18 mouse cellular contexts compared by ENCODE assay signal in the genomic region with DNA sequence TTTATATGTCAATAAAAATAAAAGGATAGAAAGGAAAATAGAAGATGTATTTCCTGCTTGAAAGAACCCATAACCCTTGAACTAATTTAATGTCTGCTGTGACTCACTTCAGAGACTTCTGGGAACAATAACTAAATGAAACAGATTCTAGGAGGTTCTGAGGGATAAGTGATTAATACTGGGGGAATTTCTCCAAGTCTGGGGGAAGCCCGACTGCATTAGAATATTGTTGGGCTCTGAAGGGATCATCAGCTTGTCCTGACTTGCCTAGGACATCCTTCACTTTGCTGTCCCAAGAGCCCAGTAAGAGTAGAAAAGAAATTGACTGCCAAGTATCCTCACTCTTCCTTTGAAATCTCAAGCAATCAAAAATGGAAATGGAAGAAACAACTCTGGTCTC. TPM values are rescaled to one million over a fixed set of nuclear protein-coding genes. Genes with fewer than 3 reads are reported as not detected.
DNase-seq lines count a peak whose midpoint lies in the region; ATAC-seq and TF ChIP-seq lines count a peak whose summit lies in the region.
"Had no signal": no experiment of that assay in that cellular context is flagged by ENCODE, and none has a peak within 500 bp of the region (broad histone marks: within the 10 kb centered on the region; RNA-seq: fewer than 3 reads in every experiment).

No protein-coding gene starts in this region.

- no peak overlapping the region for H3K4me3 ChIP-seq in liver, postnatal 0 days (ENCODE audit: low read depth, low read length)
- H3K4me3 ChIP-seq in myocyte = no peak overlapping the region
- H3K4me3 ChIP-seq: hindbrain, embryonic 13.5 days; left cerebral cortex, adult 2 months; limb, embryonic 13.5 days; lung, embryonic 15.5 days; midbrain, embryonic 10.5 days; neural tube, embryonic 15.5 days had no signal

- 0 out of 2 replicates have a peak, but pooled peaks cover 4% of the 10 kb centered on the region for H3K4me1 ChIP-seq in liver, postnatal 0 days (ENCODE audit: insufficient read depth)
- H3K4me1 ChIP-seq: hindbrain, embryonic 13.5 days; limb, embryonic 13.5 days; lung, embryonic 15.5 days; midbrain, embryonic 10.5 days; neural tube, embryonic 15.5 days had no signal

- no peak for TF ChIP-seq EP300 in liver, postnatal 0 days (IDR thresholded peaks at IDR 0.05; ENCODE audit: low read depth)

- no peak for TF ChIP-seq POLR2A in myocyte (IDR thresholded peaks at IDR 0.05; ENCODE audit: insufficient read length, low read depth)

- H3K9me3 ChIP-seq in liver, postnatal 0 days (ENCODE audit: low read length) = 0 out of 2 replicates have a peak, but pooled peaks cover 3% of the 10 kb centered on the region
- H3K9me3 ChIP-seq: hindbrain, embryonic 13.5 days; limb, embryonic 13.5 days; lung, embryonic 15.5 days; neural tube, embryonic 15.5 days had no signal

- H3K27me3 ChIP-seq in liver, postnatal 0 days (ENCODE audit: insufficient read depth, low read length) = no peaks in the 10 kb centered on the region
- H3K27me3 ChIP-seq in myocyte (ENCODE audit: control insufficient read depth, insufficient read depth, insufficient read length) = no peaks in the 10 kb centered on the region
- H3K27me3 ChIP-seq: hindbrain, embryonic 13.5 days; limb, embryonic 13.5 days; lung, embryonic 15.5 days; neural tube, embryonic 15.5 days had no signal

- no peak for TF ChIP-seq CTCF in liver, postnatal 0 days (IDR thresholded peaks at IDR 0.05; ENCODE audit: low read depth)

- H3K36me3 ChIP-seq in liver, postnatal 0 days (replicated peaks; ENCODE audit: insufficient read depth, low read length) = no peaks in the 10 kb centered on the region
- H3K36me3 ChIP-seq in myocyte (ENCODE audit: control insufficient read depth, insufficient read depth) = no peaks in the 10 kb centered on the region
- H3K36me3 ChIP-seq: hindbrain, embryonic 13.5 days; limb, embryonic 13.5 days; lung, embryonic 15.5 days; midbrain, embryonic 10.5 days; neural tube, embryonic 15.5 days had no signal

- DNase-seq in heart, adult 11 months = peak; percentile 94
- DNase-seq in heart, postnatal 14 days = no peak
- DNase-seq in liver, postnatal 0 days = no peak
- no peak for DNase-seq in liver
- DNase-seq in Muller cell, postnatal 12 days (ENCODE audit: inconsistent ontology term) = peak; percentile 91
- no peak for DNase-seq in adrenal gland, adult 8-10 months
- DNase-seq: adrenal gland, postnatal 14 days; cerebellum, adult 9-11 months; kidney, postnatal 10 days; right cerebral cortex, postnatal 4 days had no signal

- no peak overlapping the region for H3K9ac ChIP-seq in liver, postnatal 0 days (replicated peaks)
- H3K9ac ChIP-seq: hindbrain, embryonic 13.5 days; limb, embryonic 13.5 days; lung, embryonic 15.5 days; neural tube, embryonic 15.5 days had no signal

- WGBS in liver, postnatal 0 days (ENCODE audit: insufficient replicate concordance) = 54% methylated on average over 1 of the region's 1 CpGs

- H3K4me2 ChIP-seq in liver, postnatal 0 days (ENCODE audit: low read depth, low read length) = no peak overlapping the region
- peak overlapping the region; percentile 13 for H3K4me2 ChIP-seq in myocyte (ENCODE audit: low read depth)
- H3K4me2 ChIP-seq: hindbrain, embryonic 13.5 days; limb, embryonic 13.5 days; lung, embryonic 15.5 days; neural tube, embryonic 15.5 days had no signal

- 0 out of 2 replicates have a peak overlapping the region, but pooled peaks have one; percentile 12 for H3K27ac ChIP-seq in liver, postnatal 0 days (ENCODE audit: low read depth)
- H3K27ac ChIP-seq: hindbrain, embryonic 13.5 days; left cerebral cortex, adult 2 months; limb, embryonic 13.5 days; lung, embryonic 15.5 days; midbrain, embryonic 10.5 days; neural tube, embryonic 15.5 days had no signal

- no peaks in the 10 kb centered on the region for H3K79me2 ChIP-seq in myocyte (ENCODE audit: control insufficient read depth, insufficient read depth)

- H3ac ChIP-seq in myocyte (ENCODE audit: control insufficient read depth, insufficient read length) = no peak overlapping the region

- intact Hi-C loops in heart, postnatal 14 days (cut with DNase I) = no loop called here

- no peak for ATAC-seq in liver, postnatal 0 days
- ATAC-seq: intestine, embryonic 16.5 days had no signal

TF ChIP-seq in myocyte, 11 proteins besides CTCF, POLR2A, EP300 and RAD21:
- TF ChIP-seq MYOD1 (IDR thresholded peaks at IDR 0.05; ENCODE audit: control insufficient read depth in 1 of 3, insufficient read length in 2 of 3, low read depth in 2 of 3) (no peak), REST (IDR thresholded peaks at IDR 0.05; ENCODE audit: insufficient read depth, insufficient read length) (no peak), SRF (IDR thresholded peaks at IDR 0.05; ENCODE audit: control insufficient read depth, insufficient read length, low read depth) (no peak), USF1 (IDR thresholded peaks at IDR 0.05; ENCODE audit: low read depth) (no peak), MAX (IDR thresholded peaks at IDR 0.05; ENCODE audit: low read depth) (no peak), MYOG (IDR thresholded peaks at IDR 0.05; ENCODE audit: control insufficient read depth in 1 of 3, insufficient read depth in 1 of 3, insufficient read length in 2 of 3, low read depth in 2 of 3) (no peak)

RNA-seq across cellular contexts. Expression of gene Cep78, which starts 31.4 kb away (rescaled TPM):
- 1 to 10 TPM; 3.2 to 3.7 TPM for total RNA-seq in heart, postnatal 14 days (2021)
- polyA plus RNA-seq in liver, postnatal 0 days (2015; fragmentation: Nextera tagmentation; extraction: Ambion mirVana) = 3.8 and 4.8 TPM in 2 replicates
- polyA plus RNA-seq in myocyte (2012; fragmentation: generic; extraction: Trizol) = 4.0 TPM
- 10 to 100 TPM in 2 of 4 experiments, 1 to 10 TPM in 2; 8.4 to 18.1 (median 11.0) TPM for total RNA-seq in adrenal gland, adult 8-10 months (2022)

Comparison
In these comparisons a context has a peak if more than half of its experiments do, and no peak if none do; other contexts are left out.
1. DNase-seq: peak in heart, adult 11 months (single experiment) and Muller cell, postnatal 12 days (single experiment); none in heart, postnatal 14 days (0 of 2), liver, postnatal 0 days (single experiment), liver (single experiment) and adrenal gland, adult 8-10 months (single experiment).